Mouse (Mus musculus): ENCODE results near the gene Tjap1.

- TF ChIP-seq GATA1 (IDR thresholded peaks at IDR 0.05; ENCODE audit: borderline replicate concordance, low read length): no peak
- no peak for TF ChIP-seq FLI1 (IDR thresholded peaks at IDR 0.05; ENCODE audit: low read length)
Measured at GRCm38 (mm10) chr17:46272058-46272457, 10.8 kb downstream of the Tjap1 start.
